Mouse (Mus musculus): ENCODE data around the gene Gpr153. TPM values are rescaled to one million over a fixed set of nuclear protein-coding genes. Genes with fewer than 3 reads are reported as not detected.

Gpr153 gene
- polyA plus RNA-seq, 1 experiment from 2014 or later = 3.0 TPM

DNA sequence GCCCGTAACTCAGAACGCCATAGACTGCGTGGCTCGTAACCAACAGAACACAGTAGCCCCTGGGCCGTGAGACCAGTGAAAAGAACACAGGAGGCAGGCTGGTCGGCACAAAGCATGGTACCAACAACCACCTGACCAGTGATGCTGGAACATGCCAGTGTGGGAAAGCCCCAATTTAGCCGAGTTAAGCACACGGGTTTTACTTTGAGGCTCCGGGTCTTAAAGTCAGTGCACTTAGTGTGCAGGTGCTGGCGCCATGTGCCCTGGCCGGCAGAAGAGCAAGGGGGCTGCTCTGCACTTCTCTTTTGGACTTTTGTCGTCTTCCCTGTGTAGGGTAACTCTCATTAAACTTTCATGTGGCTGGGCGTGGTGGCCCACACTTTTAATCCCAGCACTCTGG lies 4.1 kb upstream of the Gpr153 start:
- Histone ChIP-seq H3K27ac (no peak overlapping the region), H3K27me3 (ENCODE audit: low read depth, poor library complexity, severe bottlenecking) (peaks cover 38% of the 10 kb centered on the region), H3K9me3 (replicated peaks) (no peaks in the 10 kb centered on the region), H3K36me3 (no peaks in the 10 kb centered on the region), H3K4me3 (no peak overlapping the region), H3K4me1 (peaks cover 52% of the 10 kb centered on the region)
- DNase-seq (ENCODE audit: low spot score) = no peak
- WGBS = 87% methylated on average over 13 of the region's 13 CpGs

DNA sequence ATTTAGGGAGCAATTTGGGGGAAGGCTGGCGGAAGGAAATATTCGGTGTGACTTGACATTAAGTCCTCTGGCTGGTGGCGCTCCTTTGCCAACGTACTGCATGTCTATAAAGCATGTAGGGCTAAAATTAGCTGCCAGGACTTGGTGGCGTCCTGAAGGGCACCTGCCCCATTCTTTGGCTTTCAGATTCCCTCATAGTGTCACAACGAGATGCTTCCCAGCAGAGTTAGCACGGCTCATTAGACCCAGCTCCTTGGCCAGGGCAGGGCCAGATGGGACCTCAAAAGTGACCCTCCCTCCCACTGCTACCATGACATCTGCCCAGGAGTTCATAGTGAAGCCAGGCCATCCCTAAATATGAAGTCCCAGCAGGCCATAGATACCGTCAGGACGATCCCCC lies 3.4 kb upstream of the Gpr153 start:
- 81% methylated on average over 9 of the region's 9 CpGs for WGBS
- peaks cover 56% of the 10 kb centered on the region for H3K4me1 ChIP-seq
- no peak overlapping the region for H3K27ac ChIP-seq
- no peaks in the 10 kb centered on the region for H3K36me3 ChIP-seq
- H3K27me3 ChIP-seq (ENCODE audit: low read depth, poor library complexity, severe bottlenecking) = peaks cover 45% of the 10 kb centered on the region
- no peak for DNase-seq (ENCODE audit: low spot score)
- no peaks in the 10 kb centered on the region for H3K9me3 ChIP-seq (replicated peaks)
- no peak overlapping the region for H3K4me3 ChIP-seq

DNA sequence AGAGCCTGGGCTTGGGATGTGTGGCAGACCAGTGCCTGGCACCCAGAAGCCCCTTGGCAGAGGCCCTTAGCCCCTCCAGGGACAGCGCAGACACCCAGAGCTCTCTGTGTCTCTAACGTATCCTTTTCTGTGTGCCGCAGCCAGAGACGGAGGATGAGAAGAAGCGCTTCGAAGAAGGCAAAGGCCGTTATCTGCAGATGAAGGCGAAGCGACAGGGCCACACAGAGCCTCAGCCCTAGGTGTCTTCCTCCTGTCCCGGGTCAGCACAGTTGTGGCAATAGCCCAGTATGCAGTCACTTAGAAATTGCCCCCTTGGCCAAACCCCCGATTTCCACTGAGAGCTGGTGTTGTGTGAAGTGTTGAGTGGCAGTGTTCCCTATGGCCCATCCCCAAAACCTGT lies 2.7 kb upstream of the Gpr153 start:
- H3K4me1 ChIP-seq = peaks cover 51% of the 10 kb centered on the region
- no peak overlapping the region for H3K27ac ChIP-seq

DNA sequence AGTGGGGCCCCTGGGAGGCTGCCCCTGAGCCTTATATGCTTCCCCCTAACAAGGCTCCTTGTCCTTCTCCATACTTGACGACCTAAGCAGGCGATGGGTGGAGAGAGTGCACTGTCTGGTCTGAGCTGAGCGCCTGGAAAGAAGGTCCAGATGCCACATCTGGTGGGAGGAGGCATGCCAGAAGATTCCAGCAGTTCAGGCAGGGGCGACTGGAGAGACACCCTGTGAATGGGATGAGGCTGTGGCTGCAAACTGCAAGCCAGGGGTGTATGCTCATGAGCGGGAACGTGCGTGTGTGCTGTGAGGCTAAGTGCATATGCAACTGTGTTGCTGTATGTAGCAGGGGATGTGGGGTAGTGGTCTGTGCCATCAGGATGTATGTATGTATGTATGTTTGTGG lies 2.0 kb upstream of the Gpr153 start:
- Histone ChIP-seq H3K4me1 (peaks cover 55% of the 10 kb centered on the region), H3K9me3 (replicated peaks) (no peaks in the 10 kb centered on the region), H3K27me3 (ENCODE audit: low read depth, poor library complexity, severe bottlenecking) (peaks cover 59% of the 10 kb centered on the region), H3K27ac (peak overlapping the region; percentile 82; the same call in 1 of the 2 replicates), H3K4me3 (no peak overlapping the region), H3K36me3 (no peaks in the 10 kb centered on the region)
- DNase-seq (ENCODE audit: low spot score) = no peak
- 70% methylated on average over 7 of the region's 7 CpGs for WGBS

More for the DNA sequence above, 2.7 kb upstream of the Gpr153 start:
- no peaks in the 10 kb centered on the region for H3K9me3 ChIP-seq (replicated peaks)
- H3K4me3 ChIP-seq = no peak overlapping the region
- no peak for DNase-seq (ENCODE audit: low spot score)
- no peaks in the 10 kb centered on the region for H3K36me3 ChIP-seq
- 92% methylated on average over 11 of the region's 11 CpGs for whole genome bisulfite sequencing
- H3K27me3 ChIP-seq (ENCODE audit: low read depth, poor library complexity, severe bottlenecking) = peaks cover 52% of the 10 kb centered on the region

DNA sequence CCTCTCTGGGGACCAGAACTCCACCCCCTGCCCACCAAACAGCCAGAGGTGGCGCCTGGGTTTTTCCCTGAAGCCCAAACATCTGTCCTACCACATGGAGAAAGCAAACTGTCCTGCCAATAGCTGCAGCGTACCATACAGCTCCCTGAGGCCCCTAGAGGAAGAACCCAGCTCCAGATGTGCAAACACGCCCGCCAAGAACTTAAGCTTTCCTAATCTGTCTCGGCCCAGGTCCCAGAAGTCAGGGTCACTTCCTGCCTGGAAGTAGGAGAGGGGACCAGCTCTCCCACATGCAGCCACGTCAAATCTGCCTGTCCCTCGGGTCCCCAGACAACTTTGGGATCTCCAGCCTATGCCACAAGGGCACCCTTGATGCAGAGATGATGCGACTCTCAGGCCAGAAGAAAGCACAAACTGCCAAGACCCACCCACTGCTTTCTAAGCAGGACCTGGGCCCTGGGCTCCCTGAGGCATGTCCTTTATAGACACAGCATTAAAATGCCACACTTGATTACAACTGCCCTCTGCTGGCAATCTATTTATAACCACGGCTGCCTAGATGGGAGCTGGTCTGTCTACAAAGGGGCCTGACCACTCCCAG lies 1.5 kb upstream of the Gpr153 start:
- H3K9me3 ChIP-seq (replicated peaks) = no peaks in the 10 kb centered on the region
- no peaks in the 10 kb centered on the region for H3K36me3 ChIP-seq
- H3K4me3 ChIP-seq = 0 out of 2 replicates have a peak overlapping the region, but pooled peaks have one; percentile 71
- H3K27ac ChIP-seq = peak overlapping the region; percentile 82; the same call in 1 of the 2 replicates
- H3K27me3 ChIP-seq (ENCODE audit: low read depth, poor library complexity, severe bottlenecking) = peaks cover 64% of the 10 kb centered on the region
- no peak for DNase-seq (ENCODE audit: low spot score)
- H3K4me1 ChIP-seq = peaks cover 55% of the 10 kb centered on the region
- WGBS = 30% methylated on average over 9 of the region's 9 CpGs

DNA sequence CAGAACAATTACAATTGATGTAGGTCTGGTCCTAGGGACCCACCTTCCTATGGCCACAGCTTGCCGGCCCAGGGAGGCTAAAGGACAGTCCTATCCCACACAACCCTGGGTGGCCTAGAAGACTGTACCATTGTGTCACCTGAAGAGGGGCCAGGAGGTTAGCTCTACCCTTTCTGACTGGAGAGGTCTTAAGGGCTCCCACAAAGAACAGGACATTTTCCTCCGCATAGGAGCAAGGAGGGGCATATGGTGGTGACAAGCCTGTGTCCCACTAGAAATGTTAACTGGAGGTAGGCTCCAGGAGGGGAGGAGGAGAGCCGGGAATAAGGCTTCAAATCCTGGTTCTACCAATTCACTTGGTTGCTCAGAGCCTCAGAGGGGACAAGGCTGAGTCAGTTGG lies 841 bp upstream of the Gpr153 start:
- H3K4me3 ChIP-seq = peak overlapping the region; percentile 71
- no peaks in the 10 kb centered on the region for H3K9me3 ChIP-seq (replicated peaks)
- peak overlapping the region; percentile 82 for H3K27ac ChIP-seq
- peaks cover 64% of the 10 kb centered on the region for H3K27me3 ChIP-seq (ENCODE audit: low read depth, poor library complexity, severe bottlenecking)
- WGBS = 34% methylated on average over 3 of the region's 3 CpGs
- DNase-seq (ENCODE audit: low spot score) = no peak
- no peaks in the 10 kb centered on the region for H3K36me3 ChIP-seq
- peaks cover 55% of the 10 kb centered on the region for H3K4me1 ChIP-seq

DNA sequence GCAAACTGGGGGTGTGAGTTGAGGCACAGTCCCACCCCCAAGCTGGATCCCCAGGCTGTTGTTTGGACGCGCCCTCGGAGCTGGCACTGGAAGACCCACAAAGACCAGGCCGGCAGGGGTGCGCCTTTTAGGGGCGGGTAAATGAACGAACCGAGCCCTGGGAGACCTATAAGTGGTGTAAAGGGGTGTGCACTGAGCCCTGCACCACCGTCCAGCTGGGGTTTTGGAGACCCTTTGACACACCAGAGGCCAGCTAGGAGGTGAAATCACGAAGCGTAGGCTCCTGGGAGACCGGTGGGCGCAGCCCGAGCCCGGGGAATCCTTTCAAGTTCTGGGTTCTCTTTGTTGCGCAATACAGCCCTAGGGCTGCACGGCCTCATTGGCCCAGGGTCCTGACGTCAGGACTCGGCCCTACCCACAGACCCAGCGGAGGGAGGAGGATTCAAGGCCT lies 674 bp downstream of the Gpr153 start:
- Histone ChIP-seq H3K27me3 (ENCODE audit: low read depth, poor library complexity, severe bottlenecking) (peaks cover 73% of the 10 kb centered on the region), H3K9me3 (replicated peaks) (no peaks in the 10 kb centered on the region), H3K4me3 (peak overlapping the region; percentile 71), H3K27ac (peak overlapping the region; percentile 82), H3K4me1 (peaks cover 53% of the 10 kb centered on the region), H3K36me3 (no peaks in the 10 kb centered on the region)
- no peak for DNase-seq (ENCODE audit: low spot score)
- WGBS = 2% methylated on average over 20 of the region's 20 CpGs

DNA sequence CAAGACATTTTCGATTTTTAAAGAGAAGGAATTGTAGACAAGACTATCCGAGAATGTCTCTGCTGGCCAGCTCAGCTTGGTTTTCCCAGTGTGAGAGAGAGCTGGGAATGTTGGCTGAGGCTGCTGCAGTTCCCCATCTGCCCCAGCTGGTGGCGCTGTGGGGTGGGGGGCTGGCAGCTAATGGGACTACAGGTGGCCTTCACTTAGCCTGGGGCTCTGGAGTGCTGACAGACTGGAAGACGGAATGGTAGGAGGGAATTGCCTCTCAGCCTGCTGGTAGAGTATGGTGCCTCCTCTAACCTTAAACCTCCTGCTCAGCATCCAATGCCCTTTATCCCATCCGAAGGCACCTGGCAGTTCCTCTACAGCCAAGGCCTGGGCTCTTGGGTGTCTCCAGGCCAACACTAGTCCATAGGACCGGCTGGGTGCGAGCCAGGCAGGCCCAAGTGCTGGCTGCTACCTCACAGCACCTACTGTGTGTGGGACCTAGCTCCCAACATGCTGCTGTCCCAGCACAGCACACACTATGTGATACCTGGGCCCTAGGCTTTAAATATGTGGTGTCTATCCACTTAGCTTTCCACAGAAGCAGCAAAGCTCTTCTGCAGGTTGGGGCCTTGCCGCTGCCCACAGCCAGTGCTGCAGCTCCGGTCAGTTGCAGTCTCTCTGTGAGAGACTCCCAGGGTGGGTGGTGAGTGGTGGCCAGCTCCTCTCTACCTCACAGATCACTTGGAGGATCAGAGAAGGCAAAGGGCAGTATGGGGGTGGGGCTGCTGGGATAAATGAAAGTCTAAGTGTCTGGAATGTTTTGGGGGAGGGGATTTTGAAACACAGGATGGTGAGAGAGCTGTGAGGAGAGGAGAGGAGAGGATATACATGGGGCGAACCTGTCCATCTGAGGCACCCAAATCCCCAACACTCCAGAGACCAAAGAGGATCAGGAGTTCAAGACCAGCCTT lies 2.6 kb downstream of the Gpr153 start:
- Histone ChIP-seq H3K4me3 (no peak overlapping the region), H3K36me3 (no peaks in the 10 kb centered on the region), H3K27ac (no peak overlapping the region), H3K9me3 (replicated peaks) (no peaks in the 10 kb centered on the region), H3K4me1 (peaks cover 45% of the 10 kb centered on the region), H3K27me3 (ENCODE audit: low read depth, poor library complexity, severe bottlenecking) (peaks cover 82% of the 10 kb centered on the region)
- 51% methylated on average over 10 of the region's 10 CpGs for WGBS
- no peak for DNase-seq (ENCODE audit: low spot score)

DNA sequence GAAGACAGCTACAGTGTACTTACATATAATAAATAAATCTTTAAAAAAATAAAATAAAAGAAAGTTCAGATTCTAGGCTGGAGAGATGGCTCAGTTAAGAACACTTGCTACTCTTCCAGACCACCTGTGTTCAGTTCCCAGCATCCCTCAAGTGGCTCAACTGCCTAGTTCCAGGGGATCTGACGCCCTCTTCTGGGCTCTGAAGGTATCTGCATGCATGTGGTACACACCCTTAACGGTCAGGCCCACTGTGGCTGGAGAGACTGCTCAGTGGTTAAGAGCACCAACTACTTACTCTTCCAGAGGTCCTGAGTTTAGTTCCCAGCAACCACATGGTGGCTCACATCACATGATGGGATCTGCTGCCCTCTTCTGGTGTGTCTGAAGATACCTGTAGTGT lies 3.9 kb downstream of the Gpr153 start:
- no peak overlapping the region for H3K4me3 ChIP-seq
- H3K27me3 ChIP-seq (ENCODE audit: low read depth, poor library complexity, severe bottlenecking) = peaks cover 88% of the 10 kb centered on the region
- no peaks in the 10 kb centered on the region for H3K9me3 ChIP-seq (replicated peaks)
- peaks cover 36% of the 10 kb centered on the region for H3K4me1 ChIP-seq
- WGBS = 80% methylated on average over 2 of the region's 2 CpGs
- H3K27ac ChIP-seq = no peak overlapping the region
- H3K36me3 ChIP-seq = no peaks in the 10 kb centered on the region
- DNase-seq (ENCODE audit: low spot score) = no peak

DNA sequence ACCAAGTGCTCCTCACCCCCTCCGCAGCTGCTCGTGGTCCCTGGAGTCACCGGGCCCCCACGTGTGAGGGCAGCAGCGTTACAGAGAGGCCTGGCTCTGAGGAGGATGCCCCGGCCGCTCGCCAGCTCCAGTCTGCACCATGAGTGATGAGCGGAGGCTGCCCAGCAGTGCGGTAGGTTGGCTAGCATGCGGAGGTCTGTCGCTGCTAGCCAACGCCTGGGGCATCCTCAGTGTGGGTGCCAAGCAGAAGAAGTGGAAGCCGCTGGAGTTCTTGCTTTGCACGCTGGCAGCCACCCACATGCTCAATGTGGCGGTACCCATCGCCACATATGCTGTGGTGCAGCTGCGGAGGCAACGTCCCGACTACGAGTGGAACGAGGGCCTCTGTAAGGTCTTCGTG lies 5.0 kb downstream of the Gpr153 start:
- Histone ChIP-seq H3K9me3 (replicated peaks) (no peaks in the 10 kb centered on the region), H3K36me3 (no peaks in the 10 kb centered on the region), H3K4me1 (peaks cover 34% of the 10 kb centered on the region), H3K27ac (no peak overlapping the region), H3K27me3 (ENCODE audit: low read depth, poor library complexity, severe bottlenecking) (peaks cover 89% of the 10 kb centered on the region), H3K4me3 (no peak overlapping the region)
- 89% methylated on average over 23 of the region's 23 CpGs for WGBS
- DNase-seq (ENCODE audit: low spot score) = no peak

DNA sequence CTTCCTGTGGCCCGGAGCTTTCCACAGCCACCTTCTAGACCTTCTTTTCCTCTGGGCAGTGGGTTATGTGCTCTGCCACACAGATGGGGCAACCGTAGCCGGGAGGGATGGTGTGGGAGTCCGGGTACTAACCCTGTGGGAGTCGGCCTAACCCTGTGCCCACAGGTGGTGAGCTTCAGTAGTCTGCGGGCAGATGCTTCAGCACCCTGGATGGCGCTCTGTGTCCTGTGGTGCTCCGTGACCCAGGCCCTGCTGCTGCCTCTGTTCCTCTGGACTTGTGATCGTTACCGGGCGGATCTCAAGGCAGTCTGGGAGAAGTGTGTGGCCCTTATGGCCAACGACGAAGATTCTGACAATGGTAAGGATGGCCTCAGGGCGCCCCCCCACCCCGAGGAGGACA lies 7.6 kb downstream of the Gpr153 start:
- no peaks in the 10 kb centered on the region for H3K9me3 ChIP-seq (replicated peaks)
- peaks cover 89% of the 10 kb centered on the region for H3K27me3 ChIP-seq (ENCODE audit: low read depth, poor library complexity, severe bottlenecking)
- WGBS = 48% methylated on average over 15 of the region's 15 CpGs
- DNase-seq (ENCODE audit: low spot score) = no peak
- no peaks in the 10 kb centered on the region for H3K36me3 ChIP-seq
- H3K27ac ChIP-seq = no peak overlapping the region
- no peak overlapping the region for H3K4me3 ChIP-seq
- H3K4me1 ChIP-seq = peaks cover 22% of the 10 kb centered on the region

DNA sequence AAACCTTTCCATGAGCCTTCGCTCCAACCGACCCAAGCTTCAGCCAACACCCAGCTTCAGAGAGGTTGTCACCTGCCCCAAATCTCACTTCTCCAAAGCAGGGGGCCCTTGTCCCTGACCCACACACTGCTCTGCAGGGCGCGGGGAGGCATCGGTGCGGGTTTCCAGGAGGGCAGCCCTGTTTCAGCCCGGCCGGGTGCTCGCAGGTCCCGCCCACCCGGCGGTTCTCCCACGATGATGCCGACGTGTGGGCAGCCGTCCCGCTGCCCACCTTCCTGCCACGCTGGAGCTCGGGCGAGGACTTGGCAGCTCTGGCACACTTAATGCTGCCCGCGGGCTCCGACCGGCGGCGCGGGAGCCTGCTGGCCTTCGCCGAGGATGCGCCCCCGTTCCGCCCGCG lies 8.7 kb downstream of the Gpr153 start:
- Histone ChIP-seq H3K27me3 (ENCODE audit: low read depth, poor library complexity, severe bottlenecking) (peaks cover 91% of the 10 kb centered on the region), H3K9me3 (replicated peaks) (no peaks in the 10 kb centered on the region), H3K4me3 (peak overlapping the region; percentile 44), H3K27ac (no peak overlapping the region; the same call in 1 of the 2 replicates), H3K4me1 (peaks cover 23% of the 10 kb centered on the region), H3K36me3 (no peaks in the 10 kb centered on the region)
- DNase-seq (ENCODE audit: low spot score) = no peak
- 23% methylated on average over 34 of the region's 34 CpGs for WGBS

Data from limb, embryonic 10.5 days (tissue).